Mouse (Mus musculus) hindlimb bud, embryonic 11.5 days (tissue): Measurements from ENCODE around the gene Ahsg.
"Not testable (repeated sequence)": the region's sequence is repeated elsewhere in the genome, so short reads cannot be mapped to it uniquely, and the experiment has no call there.

ENCODE experiments used
- DNase-seq: peaks from one replicate; pipeline ENCODE4 v3.0.0-alpha.2; 2012; ENCODE audit warnings: low read depth, low spot score; ENCODE audit errors: extremely low spot score

Ahsg gene

GRCm38 (mm10) chr16:22938541-22938940 lies 47.5 kb downstream of the Ahsg start:
- DNase-seq, result no peak

GRCm38 (mm10) chr16:22939120-22939695 lies 48.1 kb downstream of the Ahsg start:
- no peak for DNase-seq

DNA sequence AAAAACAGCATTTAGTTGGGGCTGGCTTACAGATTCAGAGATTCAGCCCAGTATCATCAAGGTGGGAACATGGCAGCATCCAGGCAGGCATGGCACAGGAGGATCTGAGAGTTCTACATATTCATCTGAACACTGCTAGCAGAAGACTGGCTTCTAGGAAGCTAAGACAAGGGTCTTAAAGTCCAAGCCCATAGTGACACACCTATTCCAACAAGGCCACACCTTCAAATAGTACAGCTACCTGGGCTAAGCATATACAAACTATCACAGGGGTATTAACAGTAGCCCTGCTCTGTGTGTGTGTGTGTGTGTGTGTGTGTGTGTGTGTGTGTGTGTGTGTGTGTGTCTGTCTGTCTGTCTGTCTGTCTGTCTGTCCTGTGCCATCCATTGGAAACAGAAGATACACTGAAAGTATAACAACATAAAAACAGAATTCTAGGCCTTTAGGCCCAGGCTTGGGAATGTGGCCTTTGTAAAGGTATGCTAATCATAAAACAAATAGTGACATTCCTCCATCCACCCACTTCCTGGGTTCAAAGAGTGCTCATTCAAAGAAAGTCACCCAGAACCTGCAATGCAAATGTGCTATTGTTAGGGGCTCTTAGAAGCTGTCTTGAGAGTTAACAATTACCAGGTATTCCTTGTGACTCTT lies 50.9 kb downstream of the Ahsg start:
- DNase-seq, result not testable (repeated sequence)

GRCm38 (mm10) chr16:22947371-22947770 lies 56.3 kb downstream of the Ahsg start:
- DNase-seq, result no peak
